Comparison of ENCODE assay signal across 8 mouse cellular contexts in genomic region chr1:169919211-169919610, GRCm38 (mm10). TPM values are rescaled to one million over a fixed set of nuclear protein-coding genes. Genes with fewer than 3 reads are reported as not detected.
DNase-seq lines count a peak whose midpoint lies in the region; ATAC-seq lines count a peak whose summit lies in the region.

No protein-coding gene starts in this region.

- H3K9me3 ChIP-seq in intestine, embryonic 15.5 days, result no peaks in the 10 kb centered on the region

- no peak overlapping the region for H3K4me3 ChIP-seq in intestine, embryonic 15.5 days (replicated peaks)

- no peak overlapping the region; the same call in 1 of the 2 replicates for H3K9ac ChIP-seq in intestine, embryonic 15.5 days

- H3K27ac ChIP-seq in intestine, embryonic 15.5 days, result no peak overlapping the region

- H3K27me3 ChIP-seq in intestine, embryonic 15.5 days (replicated peaks), result no peaks in the 10 kb centered on the region

- peaks cover 10% of the 10 kb centered on the region for H3K4me1 ChIP-seq in intestine, embryonic 15.5 days (replicated peaks)

- ATAC-seq in CD4-positive, CD25-positive, alpha-beta regulatory T cell, adult 4 months, result no peak
- ATAC-seq in intestine, embryonic 15.5 days, result peak; percentile 37

- WGBS in intestine, embryonic 15.5 days, result 3% methylated on average over 11 of the region's 11 CpGs

- DNase-seq in CD4-positive, CD25-positive, alpha-beta regulatory T cell, adult 2 months (ENCODE audit: low read depth, low spot score), result peak; percentile 44
- peak; percentile 68 to 80 for DNase-seq in cerebellum, postnatal 36 days
- DNase-seq in gastrocnemius, adult 8-10 months (ENCODE audit: low spot score in 2 of 2), result peak; percentile 35 to 48
- peak; percentile 70 to 71 for DNase-seq in left cerebral cortex, postnatal 36 days (ENCODE audit: low spot score in 2 of 2)
- DNase-seq in mesoderm, embryonic 11.5 days (ENCODE audit: low read depth, low spot score), result peak; percentile 87
- DNase-seq in skeletal muscle tissue, adult 2 months (ENCODE audit: low read depth, low spot score), result peak; percentile 31

- intact Hi-C loops in left cerebral cortex, postnatal 36 days (cut with DNase I), result loop anchor here (1.0 to 5.0 kb wide), 2 partner anchors 172 to 387 kb away; partner anchors contain the start of gene Rgs4

- H3K4me2 ChIP-seq in intestine, embryonic 15.5 days (replicated peaks), result peak overlapping the region; percentile 38; the same call in 1 of the 2 replicates

- H3K36me3 ChIP-seq in intestine, embryonic 15.5 days, result no peaks in the 10 kb centered on the region

RNA-seq across cellular contexts. Expression of gene Ccdc190, which starts 9.2 kb away (rescaled TPM):
- not detected for polyA plus RNA-seq in CD4-positive, CD25-positive, alpha-beta regulatory T cell, adult 4 months (2017; shearing (Covaris generic))
- under 1 TPM in 1 of 4 experiments, not detected in 3; 0.16 TPM for total RNA-seq in gastrocnemius, adult 8-10 months (2022)
- polyA plus RNA-seq in intestine, embryonic 15.5 days (2015; fragmentation: Nextera tagmentation; extraction: Ambion mirVana), result 0.14 TPM in 1 of 2 replicates, not detected in the other
- total RNA-seq in left cerebral cortex, postnatal 36 days (2021), result 10 to 100 TPM; 16.0 to 16.6 TPM

RNA-seq across cellular contexts. Expression of gene Hsd17b7, which starts 49.8 kb away (rescaled TPM):
- polyA plus RNA-seq in CD4-positive, CD25-positive, alpha-beta regulatory T cell, adult 4 months (2017; shearing (Covaris generic)), result 10 to 100 TPM in 1 of 2 experiments, 1 to 10 TPM in 1; 9.4 to 13.9 TPM
- total RNA-seq in gastrocnemius, adult 8-10 months (2022), result 10 to 100 TPM in 2 of 4 experiments, 1 to 10 TPM in 2; 8.9 to 15.5 (median 11.1) TPM
- 21.7 and 27.1 TPM in 2 replicates for polyA plus RNA-seq in intestine, embryonic 15.5 days (2015; fragmentation: Nextera tagmentation; extraction: Ambion mirVana)
- 10 to 100 TPM; 14.4 to 14.5 TPM for total RNA-seq in left cerebral cortex, postnatal 36 days (2021)

Comparison
In these comparisons a context has a peak if more than half of its experiments do, and no peak if none do; other contexts are left out.
1. DNase-seq: peak in every context shown above with its lines; median percentile 87 in mesoderm, embryonic 11.5 days; 74 in cerebellum, postnatal 36 days; 70 in left cerebral cortex, postnatal 36 days; 44 in CD4-positive, CD25-positive, alpha-beta regulatory T cell, adult 2 months; 42 in gastrocnemius, adult 8-10 months; 31 in skeletal muscle tissue, adult 2 months.
2. RNA of gene Ccdc190, which starts 9.2 kb away (total RNA-seq): 16.0 to 16.6 TPM in left cerebral cortex, postnatal 36 days; 0.16 TPM in gastrocnemius, adult 8-10 months; every median in the first group is over 10 times any median in the second.